Mouse (Mus musculus) heart, embryonic 16.5 days (tissue): Measurements from ENCODE around the gene Olfr585. TPM values are rescaled to one million over a fixed set of nuclear protein-coding genes. Genes with fewer than 3 reads are reported as not detected.

Source experiments
- ATAC-seq: fragments of 200-750 bp; cut with Nextera tagmentation; replicated peaks from 2 replicates; pipeline ENCODE4 v1.8.0; 2017; ENCODE audit warnings: moderate number of reproducible peaks; ENCODE audit not compliant: insufficient read depth, low FRiP score; ENCODE audit errors: extremely low read depth
- H3K27ac ChIP-seq: fragments of 300-500 bp; sonication (generic); 2 replicates; pipeline ENCODE4 v1.5.1; 2014; ENCODE audit warnings: mild to moderate bottlenecking, low read length, control low read depth, moderate library complexity
- H3K27me3 ChIP-seq: fragments of 300-500 bp; sonication (generic); 2 replicates; pipeline ENCODE4 v1.6.1; 2014; ENCODE audit warnings: low read length, mixed read lengths; ENCODE audit not compliant: control insufficient read depth, insufficient read depth
- H3K36me3 ChIP-seq: fragments of 300-500 bp; sonication (generic); 2 replicates; pipeline ENCODE4 v1.6.1; 2014; ENCODE audit not compliant: control insufficient read depth, insufficient read depth
- H3K4me1 ChIP-seq: fragments of 300-500 bp; sonication (generic); 2 replicates; pipeline ENCODE4 v1.6.1; 2014; ENCODE audit warnings: low read length, mixed read lengths; ENCODE audit not compliant: control insufficient read depth, insufficient read depth
- H3K4me2 ChIP-seq: fragments of 300-500 bp; sonication (generic); 2 replicates; pipeline ENCODE4 v1.6.1; 2014; ENCODE audit warnings: low read depth, mild to moderate bottlenecking, control low read depth, low read length
- H3K4me3 ChIP-seq: fragments of 300-500 bp; sonication (generic); 2 replicates; pipeline ENCODE4 v1.5.1; 2014; ENCODE audit warnings: mild to moderate bottlenecking, control low read depth, low read length
- H3K9ac ChIP-seq: fragments of 300-500 bp; sonication (generic); 2 replicates; pipeline ENCODE4 v1.6.1; 2014; ENCODE audit warnings: low read length, control low read depth
- H3K9me3 ChIP-seq: fragments of 300-500 bp; sonication (generic); replicated peaks from 2 replicates; pipeline ENCODE4 v1.6.1; 2016; ENCODE audit warnings: low read length; ENCODE audit not compliant: control insufficient read depth
- WGBS: fragments of 180-500 bp; shearing (Covaris S2); extraction: QIAGEN DNeasy Blood & Tissue Kit; methylation state at CpG from one replicate; pipeline ENCODE4 v1.1.7; 2014; 5-methylcytosine and 5-hydroxymethylcytosine counted together
- polyA plus RNA-seq: library from polyadenylated mRNA; unstranded; fragments of >200 nt; fragmentation: Nextera tagmentation; extraction: Ambion mirVana; gene quantifications from 2 replicates; pipeline ENCODE4 v1.2.1, GENCODE M21; 2015

Gene Olfr585
- not detected in 2 replicates for polyA plus RNA-seq

GRCm38 (mm10) chr7:103097420-103097819 is at the start of gene Olfr585:
Gene Olfr585, plus strand, starts transcription at chr7:103097720.
- H3K9ac ChIP-seq = no peak within 1 kb of the TSS
- H3K4me1 ChIP-seq = no peaks in the 10 kb centered on the region
- ATAC-seq = no peak
- WGBS = 65% methylated on average over 1 of the region's 1 CpGs
- no peak within 1 kb of the TSS for H3K4me3 ChIP-seq
- H3K27ac ChIP-seq = no peak within 1 kb of the TSS
- H3K27me3 ChIP-seq = no peaks in the 10 kb centered on the region
- H3K9me3 ChIP-seq = no peaks in the 10 kb centered on the region
- H3K36me3 ChIP-seq = no peaks in the 10 kb centered on the region
- H3K4me2 ChIP-seq = no peak within 1 kb of the TSS

GRCm38 (mm10) chr7:103051000-103051399 is 46.5 kb upstream of the Olfr585 start, which contains the start of gene Olfr583:
Gene Olfr583, plus strand, starts transcription at chr7:103051300.
- Histone ChIP-seq H3K36me3 (no peaks in the 10 kb centered on the region), H3K27me3 (no peaks in the 10 kb centered on the region), H3K4me1 (no peaks in the 10 kb centered on the region), H3K4me3 (no peak within 1 kb of the TSS), H3K9ac (no peak within 1 kb of the TSS), H3K9me3 (no peaks in the 10 kb centered on the region), H3K4me2 (no peak within 1 kb of the TSS), H3K27ac (no peak within 1 kb of the TSS)
- WGBS = 73% methylated on average over 1 of the region's 1 CpGs
- no peak for ATAC-seq

- H3K4me2 ChIP-seq = no peak within 1 kb of the TSS
- no peaks in the 10 kb centered on the region for H3K36me3 ChIP-seq
- peaks cover 2% of the 10 kb centered on the region; the same call in 1 of the 2 replicates for H3K9me3 ChIP-seq
- no peak within 1 kb of the TSS for H3K9ac ChIP-seq
- H3K27me3 ChIP-seq = no peaks in the 10 kb centered on the region
- no peak for ATAC-seq
- no peaks in the 10 kb centered on the region for H3K4me1 ChIP-seq
- H3K4me3 ChIP-seq = no peak within 1 kb of the TSS
- 68% methylated on average over 1 of the region's 1 CpGs for WGBS
- H3K27ac ChIP-seq = no peak within 1 kb of the TSS
These were observed 15.9 kb upstream of the Olfr585 start, which contains the start of gene Olfr584 for GRCm38 (mm10) chr7:103081585-103081984. Gene Olfr584, plus strand, starts transcription at chr7:103081885.

- no peak for ATAC-seq
- no peak overlapping the region for H3K9ac ChIP-seq
- H3K4me2 ChIP-seq = no peak overlapping the region
- H3K36me3 ChIP-seq = no peaks in the 10 kb centered on the region
- 35% methylated on average over 3 of the region's 3 CpGs for WGBS
- no peaks in the 10 kb centered on the region for H3K4me1 ChIP-seq
- H3K9me3 ChIP-seq = no peaks in the 10 kb centered on the region
- no peak overlapping the region for H3K27ac ChIP-seq
- no peak overlapping the region for H3K4me3 ChIP-seq
- H3K27me3 ChIP-seq = no peaks in the 10 kb centered on the region
These were observed 21.9 kb downstream of the Olfr585 start for GRCm38 (mm10) chr7:103119406-103119805.

- Histone ChIP-seq H3K27ac (no peak within 1 kb of the TSS), H3K4me2 (no peak within 1 kb of the TSS), H3K27me3 (no peaks in the 10 kb centered on the region), H3K9ac (no peak within 1 kb of the TSS), H3K9me3 (no peaks in the 10 kb centered on the region), H3K4me1 (no peaks in the 10 kb centered on the region), H3K4me3 (no peak within 1 kb of the TSS), H3K36me3 (no peaks in the 10 kb centered on the region)
- no peak for ATAC-seq
- 89% methylated on average over 3 of the region's 3 CpGs for WGBS
These were observed 28.0 kb downstream of the Olfr585 start, which contains the start of gene Olfr586 for GRCm38 (mm10) chr7:103125538-103125937. Gene Olfr586, minus strand, starts transcription at chr7:103125638.

- no peaks in the 10 kb centered on the region for H3K36me3 ChIP-seq
- WGBS = 71% methylated on average over 1 of the region's 1 CpGs
- no peaks in the 10 kb centered on the region for H3K9me3 ChIP-seq
- H3K9ac ChIP-seq = no peak within 1 kb of the TSS
- H3K4me3 ChIP-seq = no peak within 1 kb of the TSS
- H3K4me1 ChIP-seq = no peaks in the 10 kb centered on the region
- ATAC-seq = no peak
- no peak within 1 kb of the TSS for H3K27ac ChIP-seq
- no peak within 1 kb of the TSS for H3K4me2 ChIP-seq
- H3K27me3 ChIP-seq = no peaks in the 10 kb centered on the region
These were observed 43.1 kb downstream of the Olfr585 start, which contains the start of gene Olfr588-ps1 for GRCm38 (mm10) chr7:103140579-103140978. Gene Olfr588-ps1, plus strand, starts transcription at chr7:103140879.

Other genes with a start within 250 kb of the Olfr585 start
- not detected in 2 replicates for gene Olfr566, start 239.0 kb upstream of the Olfr585 start, polyA plus RNA-seq
- gene Olfr568, start 220.6 kb upstream of the Olfr585 start, polyA plus RNA-seq = not detected in 2 replicates
- not detected in 2 replicates for gene Olfr569, start 206.8 kb upstream of the Olfr585 start, polyA plus RNA-seq
- gene Olfr570, start 203.1 kb upstream of the Olfr585 start, polyA plus RNA-seq = not detected in 2 replicates
- not detected in 2 replicates for gene Olfr571, start 180.2 kb upstream of the Olfr585 start, polyA plus RNA-seq
- gene Olfr572, start 173.3 kb upstream of the Olfr585 start, polyA plus RNA-seq = not detected in 2 replicates
- not detected in 2 replicates for gene Olfr573-ps1, start 155.1 kb upstream of the Olfr585 start, polyA plus RNA-seq
- gene Olfr574, start 149.3 kb upstream of the Olfr585 start, polyA plus RNA-seq = not detected in 2 replicates
- not detected in 2 replicates for gene Olfr575, start 138.9 kb upstream of the Olfr585 start, polyA plus RNA-seq
- gene Olfr576, start 135.1 kb upstream of the Olfr585 start, polyA plus RNA-seq = not detected in 2 replicates
- not detected in 2 replicates for gene Olfr577, start 121.8 kb upstream of the Olfr585 start, polyA plus RNA-seq
- gene Olfr578, start 108.4 kb upstream of the Olfr585 start, polyA plus RNA-seq = not detected in 2 replicates
- not detected in 2 replicates for gene Olfr582, start 59.7 kb upstream of the Olfr585 start, polyA plus RNA-seq
- not detected in 2 replicates for gene Olfr583, start 46.4 kb upstream of the Olfr585 start, polyA plus RNA-seq
- gene Olfr584, start 15.8 kb upstream of the Olfr585 start, polyA plus RNA-seq = not detected in 2 replicates
- not detected in 2 replicates for gene Olfr586, start 27.9 kb downstream of the Olfr585 start, polyA plus RNA-seq
- gene Olfr588-ps1, start 43.2 kb downstream of the Olfr585 start, polyA plus RNA-seq = not detected in 2 replicates
- gene Olfr589, start 58.6 kb downstream of the Olfr585 start, polyA plus RNA-seq = not detected in 2 replicates
- gene Olfr591, start 80.6 kb downstream of the Olfr585 start, polyA plus RNA-seq = not detected in 2 replicates
- gene Olfr592, start 87.1 kb downstream of the Olfr585 start, polyA plus RNA-seq = not detected in 2 replicates
- gene Olfr593, start 114.1 kb downstream of the Olfr585 start, polyA plus RNA-seq = not detected in 2 replicates
- not detected in 2 replicates for gene Olfr594, start 119.3 kb downstream of the Olfr585 start, polyA plus RNA-seq
- gene Usp17ld, start 154.8 kb downstream of the Olfr585 start, polyA plus RNA-seq = not detected in 2 replicates
- gene Olfr596, start 207.9 kb downstream of the Olfr585 start, polyA plus RNA-seq = not detected in 2 replicates
- gene Olfr597, start 218.6 kb downstream of the Olfr585 start, polyA plus RNA-seq = not detected in 2 replicates
- gene Olfr598, start 225.8 kb downstream of the Olfr585 start, polyA plus RNA-seq = not detected in 2 replicates
- gene Olfr599, start 238.2 kb downstream of the Olfr585 start, polyA plus RNA-seq = not detected in 2 replicates